Mouse (Mus musculus) activated CD4-positive, CD25-positive, alpha-beta regulatory T cell, adult 4 months (primary cell): ENCODE measurements around the gene Uba52. TPM values are rescaled to one million over a fixed set of nuclear protein-coding genes. Genes with fewer than 3 reads are reported as not detected.

Experiments
- ATAC-seq: one replicate; pipeline ENCODE4 v1.8.0; 2017
- polyA plus RNA-seq, 2 experiments: library from polyadenylated mRNA; unstranded; fragments of 100-300 nt; shearing (Covaris generic); gene quantifications; one replicate each; pipeline ENCODE4 v1.2.1; 2017

Gene Uba52
- polyA plus RNA-seq, 2 experiments from 2014 or later: 3,631 to 4,013 TPM

DNA sequence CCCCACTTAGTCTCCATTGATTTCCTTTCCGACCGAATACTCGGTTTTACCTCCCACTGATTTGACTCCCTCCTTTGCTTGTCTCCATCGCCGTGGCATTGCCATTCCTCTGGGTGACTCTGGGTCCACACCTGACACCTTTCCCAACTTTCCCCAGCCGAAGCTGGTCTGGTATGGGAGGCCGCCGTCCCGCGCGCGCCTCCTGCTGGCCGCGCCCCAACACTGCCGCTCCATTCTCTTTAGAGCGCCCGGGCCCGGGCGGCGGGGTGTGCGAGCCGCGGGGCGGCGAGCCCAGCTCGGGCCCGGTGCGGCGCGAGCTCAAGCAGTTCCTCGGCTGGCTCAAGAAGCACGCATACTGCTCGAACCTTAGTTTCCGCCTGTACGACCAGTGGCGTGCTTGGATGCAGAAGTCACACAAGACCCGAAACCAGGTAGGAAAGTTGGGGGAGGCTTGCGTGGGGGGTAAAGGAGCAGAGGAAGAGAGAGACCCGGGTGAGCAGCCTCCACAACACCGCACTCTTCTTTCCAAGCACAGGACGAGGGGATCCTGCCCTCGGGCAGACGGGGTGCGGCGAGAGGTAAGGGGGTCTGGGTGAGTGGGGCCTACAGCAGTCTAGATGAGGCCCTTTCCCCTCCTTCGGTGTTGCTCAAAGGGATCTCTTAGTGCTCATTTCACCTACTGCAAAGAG lies 7.4 kb downstream of the Uba52 start:
- ATAC-seq: no peak

DNA sequence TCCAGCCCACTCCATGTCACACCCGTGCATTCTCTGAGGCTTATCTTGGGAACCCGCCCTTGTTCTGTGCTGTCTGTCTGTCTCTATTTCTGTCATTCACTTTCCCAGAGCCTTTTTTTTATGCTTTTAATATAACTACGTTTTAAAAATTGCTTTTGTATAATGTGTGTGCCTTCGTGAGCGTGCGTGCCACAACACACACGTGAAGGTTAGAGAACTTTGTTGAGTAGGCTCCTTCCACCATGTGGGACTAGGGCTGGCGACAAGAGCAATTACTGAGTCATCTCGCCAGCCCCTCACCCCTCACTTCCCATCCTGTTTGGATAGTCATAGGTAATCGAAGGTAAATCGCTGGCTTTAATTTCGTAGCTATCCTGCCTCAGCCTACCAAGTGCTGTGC lies 8.1 kb downstream of the Uba52 start:
- ATAC-seq: no peak

DNA sequence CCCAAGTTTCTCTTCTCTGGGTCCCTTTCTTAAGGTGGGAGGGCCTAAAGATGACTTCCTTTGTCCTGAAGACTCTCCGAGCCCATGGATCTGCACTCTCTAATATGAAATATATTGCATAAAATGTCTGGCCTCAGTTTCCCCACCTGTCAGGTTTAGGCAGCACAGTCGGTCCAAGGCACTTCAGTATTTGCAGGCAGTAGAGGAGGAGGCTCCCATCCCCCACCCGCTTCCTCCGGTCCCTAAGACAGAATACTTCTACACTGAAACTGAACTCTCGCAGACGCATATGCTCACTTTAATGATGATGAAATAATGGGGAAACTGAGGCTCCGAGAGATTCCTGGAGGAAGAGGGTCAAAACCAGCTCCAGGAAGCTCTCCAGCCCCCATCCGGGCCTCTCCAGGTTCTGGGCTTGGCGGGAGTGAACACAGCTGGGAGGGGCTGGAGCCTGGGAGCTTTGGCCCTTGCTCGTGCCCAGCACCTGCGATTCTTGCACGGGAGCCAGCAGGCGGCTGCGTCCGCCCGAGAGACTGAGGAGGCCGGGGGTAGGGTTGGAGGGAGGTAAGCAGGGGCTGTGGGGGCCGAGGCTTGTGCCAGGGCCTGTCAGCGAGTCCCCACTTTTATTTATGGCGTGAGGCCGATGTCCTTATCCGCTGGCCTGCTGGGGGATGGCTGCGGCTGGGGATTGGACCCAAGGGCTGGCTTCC lies 8.6 kb downstream of the Uba52 start:
- no peak for ATAC-seq

DNA sequence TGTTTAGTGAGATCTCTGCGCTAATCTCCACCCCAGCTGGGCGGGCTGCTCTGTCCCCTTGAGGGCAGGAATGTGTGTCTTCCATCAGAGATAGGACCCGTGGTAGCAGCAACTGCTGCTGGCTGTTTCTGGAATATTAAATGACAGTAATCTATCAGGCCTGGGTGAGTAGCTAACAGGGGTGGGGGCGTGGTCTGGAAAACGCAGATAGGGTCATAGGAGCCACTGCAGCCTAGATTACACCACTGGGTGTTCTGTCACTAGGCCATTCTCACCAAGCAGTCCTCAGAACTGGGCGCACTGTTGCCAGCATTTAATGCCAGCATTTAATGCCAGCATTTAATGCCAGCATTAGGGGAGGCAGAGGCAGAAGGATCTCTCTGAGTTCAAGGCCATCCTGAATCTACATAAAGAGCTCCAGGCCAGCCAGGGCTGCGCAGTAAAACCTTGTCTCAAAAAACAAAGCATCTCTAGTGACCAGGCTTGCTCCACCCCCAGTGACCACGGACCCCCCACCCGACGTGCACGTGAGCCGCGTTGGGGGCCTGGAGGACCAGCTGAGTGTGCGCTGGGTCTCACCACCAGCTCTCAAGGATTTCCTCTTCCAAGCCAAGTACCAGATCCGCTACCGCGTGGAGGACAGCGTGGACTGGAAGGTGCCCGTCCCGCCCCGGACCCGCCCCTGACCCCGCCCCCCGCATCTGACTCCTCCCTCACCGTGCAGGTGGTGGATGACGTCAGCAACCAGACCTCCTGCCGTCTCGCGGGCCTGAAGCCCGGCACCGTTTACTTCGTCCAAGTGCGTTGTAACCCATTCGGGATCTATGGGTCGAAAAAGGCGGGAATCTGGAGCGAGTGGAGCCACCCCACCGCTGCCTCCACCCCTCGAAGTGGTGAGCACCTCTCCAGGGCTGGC lies 10.0 kb downstream of the Uba52 start:
- ATAC-seq: peak; percentile 40

DNA sequence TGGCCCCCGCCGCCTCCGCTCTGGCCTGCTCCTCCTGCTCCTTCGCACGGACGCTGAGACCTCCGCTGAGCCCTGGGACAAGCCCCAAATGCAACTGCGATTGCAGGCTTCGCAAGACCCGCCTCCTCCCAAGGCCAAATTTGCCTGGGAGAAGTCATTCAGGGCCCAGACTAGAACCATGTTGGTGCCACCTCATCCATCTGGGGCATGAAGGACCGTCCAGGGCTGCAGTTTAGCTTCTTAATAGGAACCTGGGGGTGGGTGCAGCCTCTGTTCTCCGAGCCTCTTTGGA lies 14.9 kb downstream of the Uba52 start:
- no peak for ATAC-seq

DNA sequence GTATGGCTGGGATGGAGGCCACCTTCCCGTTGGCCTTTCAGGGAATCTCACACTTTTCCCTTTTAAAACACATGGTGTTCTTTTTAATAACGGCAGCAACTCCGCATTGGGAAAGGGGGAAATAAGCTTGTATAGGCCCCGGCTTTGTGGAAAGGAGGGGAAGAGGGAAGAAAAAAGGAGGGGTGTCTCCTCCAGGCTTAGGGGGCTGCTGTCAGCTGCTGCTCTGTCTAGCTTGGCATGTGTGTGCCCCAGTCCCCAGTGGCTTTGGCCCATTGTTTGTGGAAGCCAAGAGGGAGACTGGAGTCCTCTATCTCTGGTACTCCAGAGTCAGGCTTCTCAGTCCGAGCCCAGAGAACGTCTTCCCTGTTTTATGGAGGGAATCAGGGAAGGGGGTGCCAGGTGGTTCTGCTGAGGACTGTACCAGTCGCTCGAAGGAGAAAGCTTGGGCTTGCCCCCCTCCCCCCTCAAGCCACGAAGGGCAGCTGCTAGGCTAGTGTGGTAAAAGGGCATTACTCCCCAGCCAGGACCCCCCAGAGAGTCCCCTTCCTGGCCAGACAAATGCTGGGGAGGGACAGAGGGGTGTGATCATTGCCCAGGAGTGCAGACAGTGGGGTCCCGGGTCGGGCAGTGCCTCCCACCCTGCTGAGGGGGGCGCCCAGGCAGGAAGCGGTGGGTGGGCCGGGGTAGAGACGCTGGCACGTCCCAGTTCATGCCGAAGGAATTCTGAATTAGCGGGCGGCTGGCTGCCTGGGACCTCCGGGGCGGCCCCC lies 15.4 kb downstream of the Uba52 start:
- no peak for ATAC-seq

DNA sequence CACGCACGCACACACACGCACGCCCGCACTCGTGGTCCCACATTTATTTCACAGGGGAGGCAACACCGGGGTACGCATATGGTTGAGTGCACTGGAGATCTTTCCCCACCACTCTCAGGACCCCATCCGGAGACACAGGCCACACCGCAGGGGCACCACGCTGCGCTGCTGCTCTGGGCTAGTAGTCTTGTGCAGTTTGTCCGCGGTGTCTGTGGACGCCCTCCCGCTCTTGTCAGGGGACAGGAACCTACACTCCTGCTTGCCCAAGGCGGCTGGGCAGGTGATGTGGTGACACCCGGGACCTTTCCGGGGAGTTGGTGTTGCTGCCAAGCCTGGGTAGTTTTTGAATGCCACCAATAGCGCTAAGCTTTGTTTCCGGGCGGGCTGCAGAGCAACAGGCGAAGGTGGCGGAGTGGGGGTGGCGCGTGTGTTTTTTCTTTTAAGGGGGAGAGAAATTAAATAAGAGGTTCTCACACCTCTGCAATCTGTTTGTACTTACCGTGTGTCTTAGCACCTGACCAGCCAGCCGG lies 16.1 kb downstream of the Uba52 start:
- ATAC-seq: no peak

DNA sequence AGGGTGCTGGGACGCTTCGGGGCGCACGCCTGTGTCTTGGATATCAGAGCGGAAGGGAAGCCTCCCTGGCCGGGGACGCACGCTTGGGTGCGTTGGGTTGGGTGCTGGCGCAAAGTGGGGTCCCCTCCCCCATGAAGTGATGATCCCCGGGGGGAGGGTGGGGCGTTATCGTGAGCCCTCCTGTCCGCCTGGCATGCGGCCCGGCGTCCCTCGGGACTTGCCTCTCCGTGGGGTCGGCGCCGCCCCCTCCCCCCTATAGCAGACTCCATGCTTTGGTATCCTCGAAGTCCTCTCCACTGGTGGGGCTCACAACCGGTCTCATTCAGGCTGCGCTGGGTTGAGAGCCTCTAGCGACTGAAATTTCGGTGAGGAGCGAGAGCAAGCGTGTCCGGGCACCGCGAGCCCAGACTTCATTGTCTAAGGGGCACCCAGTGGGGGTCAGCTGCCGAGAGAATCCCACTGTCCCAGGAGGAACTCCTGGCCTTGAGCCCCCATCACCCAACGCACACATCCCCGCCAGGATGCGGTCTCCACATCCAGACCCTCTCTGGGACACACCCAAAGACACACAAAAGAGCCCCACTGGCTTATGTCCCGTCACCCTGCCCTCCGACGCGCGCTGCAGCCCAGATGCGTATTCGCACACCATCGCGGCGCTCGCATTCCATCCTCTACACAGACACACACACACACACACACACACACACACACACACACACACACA lies 16.7 kb downstream of the Uba52 start:
- no peak for ATAC-seq

DNA sequence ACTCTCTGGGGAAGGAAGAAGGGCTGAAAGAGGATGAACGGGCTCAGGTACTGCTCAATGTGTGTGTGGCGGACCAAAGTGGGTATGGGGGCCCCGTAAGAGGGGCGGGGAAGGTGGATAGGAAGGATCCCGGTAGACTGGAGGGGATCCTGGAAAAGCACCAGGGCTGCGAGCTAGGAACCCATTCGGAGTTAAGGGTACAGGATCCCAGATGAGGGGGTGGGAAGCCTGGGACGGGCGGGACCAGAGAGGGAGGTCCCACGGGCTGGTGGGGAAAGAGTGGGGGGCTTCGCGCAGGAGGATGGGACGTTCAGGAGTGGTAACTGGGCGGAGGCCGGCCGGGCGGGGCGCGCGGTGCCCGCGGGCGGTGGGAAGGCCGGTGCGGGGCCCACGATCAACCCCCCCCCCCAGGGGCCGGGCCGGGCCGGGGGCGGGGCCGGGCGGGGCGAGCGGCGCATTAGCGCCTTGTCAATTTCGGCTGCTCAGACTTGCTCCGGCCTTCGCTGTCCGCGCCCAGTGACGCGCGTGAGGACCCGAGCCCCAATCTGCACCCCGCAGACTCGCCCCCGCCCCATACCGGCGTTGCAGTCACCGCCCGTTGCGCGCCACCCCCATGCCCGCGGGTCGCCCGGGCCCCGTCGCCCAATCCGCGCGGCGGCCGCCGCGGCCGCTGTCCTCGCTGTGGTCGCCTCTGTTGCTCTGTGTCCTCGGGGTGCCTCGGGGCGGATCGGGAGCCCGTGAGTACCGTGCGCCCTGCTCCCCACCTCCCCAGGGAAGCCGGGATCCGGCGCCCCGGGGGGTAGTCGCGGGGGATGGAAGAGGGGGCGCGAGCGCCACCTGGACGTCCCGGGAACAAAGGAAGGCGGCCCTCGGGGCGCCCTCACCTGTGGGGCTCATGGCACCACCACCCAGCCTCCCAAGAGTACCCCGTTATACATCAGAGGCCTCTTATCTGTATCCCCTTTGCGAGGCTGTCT lies 17.6 kb downstream of the Uba52 start, which contains the start of gene Crlf1:
Crlf1 (plus strand) TSS at position 495 of the 977 bp plus-strand sequence.
- no peak for ATAC-seq

DNA sequence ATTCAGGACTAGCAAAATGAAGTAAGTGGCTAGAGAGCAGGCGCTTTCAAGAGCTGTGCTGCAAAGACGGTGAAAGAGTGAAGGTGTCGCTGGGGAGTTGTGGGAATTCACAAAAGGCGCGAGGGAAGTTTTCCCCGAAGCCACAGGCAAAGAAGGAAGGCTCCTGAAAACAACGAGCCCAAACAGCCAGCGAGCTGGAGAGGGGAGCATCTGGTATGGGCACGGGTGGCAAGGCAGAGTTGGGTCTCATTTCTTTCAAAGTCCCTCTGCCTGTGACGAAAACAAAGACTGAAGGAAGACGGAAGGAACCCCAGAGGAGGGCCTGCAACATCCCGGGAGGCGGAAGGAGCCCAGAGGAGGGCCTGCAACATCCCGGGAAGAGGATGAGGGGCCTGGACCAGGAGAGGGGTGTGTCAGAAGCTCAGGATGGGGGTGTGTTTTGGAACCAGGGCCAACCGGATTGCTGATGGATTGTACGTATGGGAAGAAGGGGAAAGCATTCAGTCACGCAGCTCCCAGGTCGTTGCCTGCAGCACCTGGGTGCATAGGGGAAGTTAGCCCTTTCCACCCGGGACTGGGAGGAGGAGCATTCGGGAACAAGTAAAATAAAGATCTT lies 19.6 kb downstream of the Uba52 start:
- no peak for ATAC-seq

DNA sequence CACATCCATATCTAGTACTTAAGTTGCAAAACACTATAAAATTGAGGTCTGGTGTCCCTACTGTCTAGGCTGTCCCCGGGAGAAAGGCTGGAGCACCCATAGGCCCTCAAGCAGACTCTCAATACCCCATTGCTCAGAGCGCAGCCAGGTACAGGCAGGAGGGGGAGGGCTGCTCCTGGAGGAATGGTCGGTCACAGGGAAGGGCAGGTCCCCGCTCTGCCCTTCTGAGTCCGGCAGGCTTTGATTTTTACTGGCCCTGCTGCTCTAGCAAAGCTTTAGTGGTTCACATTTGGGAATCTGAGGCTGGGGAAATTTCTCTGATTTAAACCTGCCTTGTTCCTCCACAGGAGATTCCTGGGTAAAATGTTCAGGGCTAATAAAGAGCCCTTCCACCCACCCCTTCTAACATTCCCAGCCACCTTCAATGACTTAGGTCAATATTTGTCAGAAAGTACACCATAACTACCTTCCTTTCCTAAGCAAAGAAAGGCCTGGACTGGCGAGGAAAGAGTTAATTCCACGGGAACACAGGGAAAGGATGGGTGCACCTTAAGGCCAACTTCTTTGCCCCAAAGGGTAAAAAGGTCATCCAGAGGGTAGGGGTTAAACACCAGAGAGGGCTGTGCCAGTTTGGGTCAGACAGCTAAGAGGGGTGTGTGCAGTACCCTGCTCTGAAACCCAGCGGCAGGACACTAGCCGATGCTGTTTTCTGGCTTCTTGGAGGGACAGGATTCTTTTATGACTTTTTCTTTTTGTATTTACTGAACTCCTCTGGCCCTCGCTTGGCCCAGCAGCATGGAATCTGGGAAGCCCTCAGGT lies 20.3 kb downstream of the Uba52 start:
- ATAC-seq: no peak

DNA sequence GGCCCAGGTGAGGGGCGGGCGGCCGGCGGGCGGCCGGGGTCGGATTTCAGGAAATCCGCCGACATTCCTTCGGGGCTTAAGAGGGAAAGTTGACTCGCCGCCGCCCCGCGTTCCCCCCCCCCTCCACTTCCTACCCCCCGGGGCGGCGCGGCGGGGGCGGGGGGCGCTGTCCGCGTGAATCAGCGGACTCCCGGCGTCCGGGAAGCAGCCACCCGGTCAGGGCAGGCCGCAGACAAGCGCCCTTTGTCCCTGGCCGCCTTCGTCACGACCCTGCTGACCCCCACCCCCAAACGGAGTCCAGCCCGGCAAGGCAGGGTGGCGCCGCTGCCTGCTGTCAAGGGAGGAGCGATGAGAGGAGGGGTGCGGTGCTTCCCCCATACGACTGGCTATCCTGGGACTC lies 21.0 kb downstream of the Uba52 start:
- no peak for ATAC-seq

DNA sequence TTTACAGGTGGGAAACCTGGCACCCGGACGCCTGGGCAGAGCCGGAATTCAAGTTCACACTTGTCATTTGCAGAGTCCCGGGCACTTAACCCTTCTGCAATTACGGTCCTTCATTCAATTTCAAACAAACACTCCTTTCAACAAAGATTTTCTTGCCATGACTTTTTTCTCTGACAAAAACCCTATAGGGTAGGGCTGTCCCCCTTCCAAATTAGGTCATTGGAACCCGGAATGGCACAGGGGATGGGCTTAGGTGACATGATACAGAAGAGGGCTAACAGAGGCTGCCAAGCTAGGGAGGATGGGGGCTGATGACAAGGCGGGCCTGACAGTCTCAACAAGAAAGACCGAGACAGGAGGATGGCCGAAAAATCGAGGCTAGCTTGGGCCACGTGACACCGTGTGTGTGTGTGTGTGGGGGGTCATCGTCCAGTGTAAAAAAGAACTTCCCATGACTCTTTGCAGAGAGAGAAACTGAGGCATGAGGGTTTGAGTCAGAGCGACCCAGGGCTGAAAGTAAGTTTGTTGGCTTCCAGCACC lies 21.6 kb downstream of the Uba52 start:
- no peak for ATAC-seq

DNA sequence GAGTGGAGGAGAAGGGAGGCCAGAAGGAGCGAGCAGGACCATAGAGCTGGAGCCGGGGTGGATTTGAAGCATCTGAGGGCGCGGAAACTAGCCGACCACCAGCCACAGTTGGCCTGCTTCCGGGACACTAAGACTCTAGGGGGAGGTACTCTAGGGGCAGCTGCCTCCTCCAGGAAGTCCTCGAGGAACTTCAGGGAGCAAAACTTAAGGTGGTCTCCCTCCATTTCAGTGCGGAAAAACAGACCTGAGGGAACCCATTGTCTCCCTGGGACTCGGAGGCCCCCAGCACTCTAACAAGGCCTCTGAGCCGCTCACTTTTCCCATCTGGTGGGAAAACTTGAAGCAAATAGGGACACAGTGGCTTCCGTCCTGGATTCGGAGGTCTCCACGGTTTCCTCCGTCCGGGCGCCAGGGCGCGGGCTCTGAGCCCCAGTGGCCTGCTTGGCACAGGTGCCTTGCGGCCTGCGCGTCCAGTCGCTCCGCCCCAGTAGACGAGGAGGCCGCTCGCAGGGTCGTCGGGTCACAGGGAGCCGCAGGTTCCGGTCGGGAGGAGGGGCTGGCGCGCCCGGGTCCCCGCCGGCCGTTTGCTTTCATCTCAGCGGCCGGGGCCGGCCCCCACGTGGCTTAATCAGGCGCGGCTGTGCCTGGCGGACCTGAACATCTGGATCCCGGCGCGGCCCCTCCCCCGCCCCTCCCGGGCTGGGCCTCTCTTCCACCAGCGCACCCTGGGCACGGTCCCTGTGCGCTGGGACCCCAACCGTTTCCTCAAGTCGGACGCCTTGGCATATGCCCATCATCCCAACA lies 22.4 kb downstream of the Uba52 start:
- no peak for ATAC-seq

DNA sequence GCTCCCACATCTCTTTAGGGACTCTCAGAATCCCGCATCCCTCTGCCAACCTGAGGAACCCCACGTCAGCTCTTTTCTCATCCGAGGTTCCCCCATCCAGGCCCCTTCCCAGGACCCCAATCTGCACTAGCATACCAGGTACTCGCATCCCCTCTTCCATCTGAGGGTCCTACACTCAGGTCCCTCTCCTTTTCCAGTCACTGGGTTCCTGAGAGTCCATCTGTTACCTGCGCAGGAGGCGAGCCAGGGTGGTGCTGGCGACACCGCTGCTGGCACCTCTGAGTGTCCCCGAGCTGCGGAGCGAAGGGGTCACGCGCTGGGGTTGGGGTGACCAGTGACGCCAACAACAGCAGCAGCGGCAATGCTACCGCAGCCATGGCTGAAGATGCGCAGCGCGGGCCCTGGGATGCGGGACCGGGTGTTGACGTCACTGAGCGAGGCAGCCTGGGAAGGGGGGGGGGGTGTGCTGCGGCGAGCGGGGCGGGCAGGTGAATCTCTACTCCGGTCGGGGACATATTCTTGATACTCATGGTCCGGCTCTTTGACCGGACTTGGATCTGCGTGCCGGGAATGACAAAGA lies 23.6 kb downstream of the Uba52 start, which contains the start of gene Tmem59l:
Tmem59l (minus strand) TSS at position 418 of the 580 bp plus-strand sequence.
- ATAC-seq: no peak

DNA sequence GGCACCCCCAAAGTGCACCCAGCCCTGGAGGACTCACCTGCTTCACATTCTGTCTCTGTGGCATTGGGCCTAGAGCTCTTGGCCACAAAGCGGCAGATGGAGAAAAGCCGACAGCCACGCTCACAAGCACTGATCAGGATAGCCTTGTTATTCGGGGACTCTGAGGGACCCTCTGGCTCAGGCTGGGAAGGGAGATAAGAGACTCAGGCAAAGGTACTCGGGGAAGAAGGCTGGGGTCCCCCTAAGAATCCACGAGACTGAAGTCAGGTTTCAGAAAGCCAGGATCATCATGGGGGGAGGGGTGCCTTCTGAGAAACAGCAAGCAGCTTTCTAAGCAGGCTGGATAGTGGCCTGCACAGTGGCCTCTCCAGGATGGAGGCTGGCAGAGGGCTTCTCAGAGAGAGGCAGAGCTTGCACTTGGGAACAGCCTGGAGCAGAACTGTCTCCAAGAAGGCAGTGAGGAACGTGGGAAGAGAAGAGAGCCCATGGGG lies 24.4 kb downstream of the Uba52 start:
- no peak for ATAC-seq

DNA sequence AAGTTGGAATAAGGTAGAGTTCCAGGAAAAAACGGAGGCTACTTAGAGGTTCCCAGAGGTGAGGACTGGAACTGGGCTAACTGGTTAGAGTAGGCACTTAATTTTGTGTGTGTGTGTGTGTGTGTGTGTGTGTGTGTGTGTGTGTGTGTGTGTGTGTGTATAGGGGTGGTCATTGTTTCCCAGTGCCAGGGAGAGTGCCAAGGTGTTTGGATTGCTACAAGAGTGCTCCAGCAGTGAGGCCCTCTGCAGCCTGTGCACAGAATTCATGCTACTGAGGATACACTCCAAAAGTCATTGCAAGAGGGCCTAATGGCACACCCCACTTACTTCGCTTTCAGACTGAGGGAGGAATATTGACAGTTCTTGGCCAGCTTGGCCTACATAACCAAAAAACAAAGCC lies 27.7 kb downstream of the Uba52 start:
- ATAC-seq: no peak
